In the genomic region with DNA sequence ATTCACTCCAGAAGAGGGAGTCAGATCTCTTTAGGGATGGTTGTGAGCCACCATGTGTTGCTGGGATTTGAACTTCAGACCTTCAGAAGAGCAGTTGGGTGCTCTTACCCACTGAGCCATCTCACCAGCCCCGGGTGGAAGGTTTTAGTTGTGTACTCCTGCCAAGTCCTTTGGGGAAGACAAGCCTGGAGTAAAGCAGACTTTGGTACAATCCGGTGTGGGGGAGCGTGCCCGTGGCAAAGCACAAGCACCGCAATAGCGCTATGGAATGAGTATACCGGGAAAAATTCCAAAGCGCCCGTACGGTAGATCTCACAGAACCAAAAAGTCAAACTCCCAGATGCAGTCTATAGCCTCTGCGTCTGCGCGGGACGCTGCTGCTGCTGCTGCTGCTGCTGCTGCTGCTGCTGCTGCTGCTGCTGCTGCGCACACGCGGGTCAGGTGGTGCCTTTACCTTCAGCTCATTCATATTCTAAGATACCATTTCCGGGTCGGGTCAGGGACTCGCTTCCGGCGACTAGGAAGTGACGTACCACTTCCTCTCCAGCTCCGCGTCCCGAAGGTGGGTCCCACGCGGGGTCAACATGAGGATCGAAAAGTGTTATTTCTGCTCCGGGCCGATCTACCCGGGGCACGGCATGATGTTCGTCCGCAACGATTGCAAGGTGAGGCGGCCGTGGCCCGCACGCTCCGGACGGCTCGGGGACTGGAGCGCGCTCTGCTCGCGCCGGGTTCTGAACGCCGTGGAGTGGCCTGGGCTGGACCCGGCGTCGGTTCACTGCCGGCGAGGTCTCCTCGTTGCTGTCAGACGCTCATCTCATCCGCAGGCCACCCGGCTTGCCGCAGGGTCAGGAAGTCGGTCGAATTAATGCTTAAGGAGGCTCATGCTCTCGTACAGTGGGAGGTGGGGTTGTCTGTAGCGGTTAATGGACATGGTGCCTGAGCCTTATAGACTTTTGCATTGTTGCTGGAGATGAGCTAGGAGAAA, we compare ENCODE assay signal across 8 mouse cellular contexts. TPM values are rescaled to one million over a fixed set of nuclear protein-coding genes. Genes with fewer than 3 reads are reported as not detected.
DNase-seq lines count a peak whose midpoint lies in the region; ATAC-seq and TF ChIP-seq lines count a peak whose summit lies in the region.

A gene (plus strand): TSS at position 508 of the 988 bp plus-strand sequence.

- in situ Hi-C loops in Patski (cut with MboI; ENCODE audit: low pct_unique_long_range_greater_than_20kb): no loop called here

- peaks cover 10% of the 10 kb centered on the region for H3K4me1 ChIP-seq in hindbrain, embryonic 12.5 days

- H3K36me3 ChIP-seq in hindbrain, embryonic 12.5 days: peaks cover 26% of the 10 kb centered on the region

- H3K9ac ChIP-seq in hindbrain, embryonic 12.5 days: peak within 1 kb of the TSS; percentile 86

- no peak for TF ChIP-seq CTCF in Patski (IDR thresholded peaks at IDR 0.05)

- peak; percentile 93 for ATAC-seq in Patski
- ATAC-seq in hindbrain, embryonic 12.5 days (ENCODE audit: low FRiP score): peak; percentile 97

- peak within 1 kb of the TSS; percentile 80 for H3K27ac ChIP-seq in hindbrain, embryonic 12.5 days

- peak within 1 kb of the TSS; percentile 96 for H3K4me3 ChIP-seq in hindbrain, embryonic 12.5 days

- POLR2A ChIA-PET in Patski (lab: Charles Lee): no interaction called here

- CTCF ChIA-PET in Patski (lab: Charles Lee): no interaction called here

- DNase-seq in Patski (ENCODE audit: low read depth, low spot score): peak; percentile 39
- peak; percentile 88 to 90 for DNase-seq in cerebellum, postnatal 10 days
- peak; percentile 84 to 89 for DNase-seq in frontal cortex, postnatal 10 days (ENCODE audit: low spot score in 2 of 2)
- DNase-seq in layer of hippocampus, postnatal 14 days (ENCODE audit: low spot score in 2 of 2): peak; percentile 79 to 94
- peak; percentile 80 for DNase-seq in lung, postnatal 14 days
- DNase-seq in retina, adult 2 months (ENCODE audit: low read depth, low spot score): peak; percentile 83
- peak; percentile 74 to 82 for DNase-seq in thymus, postnatal 36 days

- H3K9me3 ChIP-seq in hindbrain, embryonic 12.5 days (replicated peaks): no peaks in the 10 kb centered on the region

- WGBS in hindbrain, embryonic 12.5 days: under 1% methylated on average over 64 of the region's 64 CpGs

- peak within 1 kb of the TSS; percentile 89 for H3K4me2 ChIP-seq in hindbrain, embryonic 12.5 days (replicated peaks)

- no peaks in the 10 kb centered on the region for H3K27me3 ChIP-seq in Patski
- no peaks in the 10 kb centered on the region for H3K27me3 ChIP-seq in hindbrain, embryonic 12.5 days

RNA-seq across cellular contexts. Expression of the gene that starts here (rescaled TPM):
- polyA plus RNA-seq in Patski (2021): 52.1 TPM
- 115 and 124 TPM in 2 replicates for polyA plus RNA-seq in hindbrain, embryonic 12.5 days (2016; fragmentation: Nextera tagmentation; extraction: Ambion mirVana)
- 10 to 100 TPM; 60.6 to 64.0 TPM for total RNA-seq in layer of hippocampus, postnatal 14 days (2021)

Comparison
In these comparisons a context has a peak if more than half of its experiments do, and no peak if none do; other contexts are left out.
1. Peak in every context shown above with its lines: DNase-seq, ATAC-seq, H3K4me3 ChIP-seq and H3K27ac ChIP-seq.
2. DNase-seq: peak in every context shown above with its lines; median percentile 89 in cerebellum, postnatal 10 days; 86 in frontal cortex, postnatal 10 days; 86 in layer of hippocampus, postnatal 14 days; 83 in retina, adult 2 months; 80 in lung, postnatal 14 days; 78 in thymus, postnatal 36 days; 39 in Patski.